Mouse (Mus musculus): ENCODE measurements around the gene Plod2. TPM values are rescaled to one million over a fixed set of nuclear protein-coding genes. Genes with fewer than 3 reads are reported as not detected.

Gene Plod2
- total and polyA plus RNA-seq, 3 experiments, result not detected

- no peak for DNase-seq (ENCODE audit: low read depth, low spot score)
- Histone ChIP-seq H3K9me3 (replicated peaks; ENCODE audit: insufficient read depth, low read length) (no peaks in the 10 kb centered on the region), H3K9ac (ENCODE audit: control insufficient read depth, low read depth, low read length, poor library complexity, severe bottlenecking) (no peak overlapping the region), H3K36me3 (ENCODE audit: control insufficient read depth in 1 of 2, insufficient read depth in 2 of 2, low read length in 2 of 2) (no peaks in the 10 kb centered on the region), H3K79me2 (ENCODE audit: control insufficient read depth, insufficient read depth, low read length, poor library complexity) (no peaks in the 10 kb centered on the region), H3K27me3 (ENCODE audit: control insufficient read depth in 1 of 2, insufficient read depth in 2 of 2, low read length in 2 of 2) (peaks cover 2% of the 10 kb centered on the region in 2 experiments; a peak in 1 of 4 replicates), H3K27ac (ENCODE audit: control insufficient read depth, low read depth, low read length) (no peak overlapping the region), H3K4me3 (ENCODE audit: control insufficient read depth in 1 of 2, insufficient read depth in 1 of 2, low read depth in 2 of 2, low read length in 2 of 2) (no peak overlapping the region), H3K4me1 (ENCODE audit: control insufficient read depth in 1 of 2, insufficient read depth in 2 of 2, low read length in 2 of 2) (no peaks in the 10 kb centered on the region)
- TF ChIP-seq MYC (IDR thresholded peaks at IDR 0.05; ENCODE audit: low read depth, low read length), result no peak
Measured at GRCm38 (mm10) chr9:92589021-92589420, 47.0 kb downstream of the Plod2 start.

- H3K79me2 ChIP-seq (ENCODE audit: control insufficient read depth, insufficient read depth, low read length, poor library complexity), result no peaks in the 10 kb centered on the region
- H3K27me3 ChIP-seq (ENCODE audit: control insufficient read depth in 1 of 2, insufficient read depth in 2 of 2, low read length in 2 of 2), result peaks cover 2% of the 10 kb centered on the region in 2 experiments; a peak in 1 of 4 replicates
- no peak overlapping the region for H3K9ac ChIP-seq (ENCODE audit: control insufficient read depth, low read depth, low read length, poor library complexity, severe bottlenecking)
- no peaks in the 10 kb centered on the region for H3K9me3 ChIP-seq (replicated peaks; ENCODE audit: insufficient read depth, low read length)
- no peak for DNase-seq (ENCODE audit: low read depth, low spot score)
- TF ChIP-seq TCF12 (IDR thresholded peaks at IDR 0.05; ENCODE audit: low read depth, low read length) (no peak), ZNF384 (IDR thresholded peaks at IDR 0.05; ENCODE audit: low read depth, low read length) (no peak), USF2 (IDR thresholded peaks at IDR 0.05; ENCODE audit: borderline replicate concordance in 1 of 2, insufficient read depth in 1 of 2, low read depth in 1 of 2, low read length in 2 of 2) (no peak), ZKSCAN1 (IDR thresholded peaks at IDR 0.05; ENCODE audit: low read depth, low read length) (no peak), NRF1 (IDR thresholded peaks at IDR 0.05; ENCODE audit: insufficient read depth, low read depth, low read length, poor library complexity, severe bottlenecking) (no peak), CTCF (IDR thresholded peaks at IDR 0.05 in 2 of 3, conservative IDR thresholded peaks at IDR 0.05 in 1 of 3; ENCODE audit: control insufficient read depth in 1 of 3, insufficient read depth in 1 of 3, low read depth in 2 of 3, low read length in 3 of 3, poor library complexity in 1 of 3, severe bottlenecking in 1 of 3) (no peak), MXI1 (IDR thresholded peaks at IDR 0.05; ENCODE audit: low read depth, low read length) (no peak), POLR2AphosphoS2 (IDR thresholded peaks at IDR 0.05; ENCODE audit: low read length) (no peak), TAL1 (IDR thresholded peaks at IDR 0.05; ENCODE audit: low read length) (no peak), UBTF (IDR thresholded peaks at IDR 0.05; ENCODE audit: borderline replicate concordance, insufficient read depth, low read depth, low read length) (no peak), JUND (IDR thresholded peaks at IDR 0.05; ENCODE audit: low read depth, low read length) (no peak), POLR2AphosphoS5 (IDR thresholded peaks at IDR 0.05; ENCODE audit: borderline replicate concordance, low read depth, low read length) (no peak)
- H3K4me3 ChIP-seq (ENCODE audit: control insufficient read depth in 1 of 2, insufficient read depth in 1 of 2, low read depth in 2 of 2, low read length in 2 of 2), result no peak overlapping the region
- no peak overlapping the region for H3K27ac ChIP-seq (ENCODE audit: control insufficient read depth, low read depth, low read length)
- no peaks in the 10 kb centered on the region for H3K36me3 ChIP-seq (ENCODE audit: control insufficient read depth in 1 of 2, insufficient read depth in 2 of 2, low read length in 2 of 2)
- no peaks in the 10 kb centered on the region for H3K4me1 ChIP-seq (ENCODE audit: control insufficient read depth in 1 of 2, insufficient read depth in 2 of 2, low read length in 2 of 2)
Measured at GRCm38 (mm10) chr9:92591482-92591881, 49.5 kb downstream of the Plod2 start.

- no peaks in the 10 kb centered on the region for H3K4me1 ChIP-seq (ENCODE audit: control insufficient read depth in 1 of 2, insufficient read depth in 2 of 2, low read length in 2 of 2)
- no peaks in the 10 kb centered on the region for H3K79me2 ChIP-seq (ENCODE audit: control insufficient read depth, insufficient read depth, low read length, poor library complexity)
- H3K27ac ChIP-seq (ENCODE audit: control insufficient read depth, low read depth, low read length), result no peak overlapping the region
- no peak overlapping the region for H3K9ac ChIP-seq (ENCODE audit: control insufficient read depth, low read depth, low read length, poor library complexity, severe bottlenecking)
- H3K27me3 ChIP-seq (ENCODE audit: control insufficient read depth in 1 of 2, insufficient read depth in 2 of 2, low read length in 2 of 2), result peaks cover 2% of the 10 kb centered on the region in 2 experiments; a peak in 1 of 4 replicates
- DNase-seq (ENCODE audit: low read depth, low spot score), result no peak
- H3K36me3 ChIP-seq (ENCODE audit: control insufficient read depth in 1 of 2, insufficient read depth in 2 of 2, low read length in 2 of 2), result no peaks in the 10 kb centered on the region
- H3K9me3 ChIP-seq (replicated peaks; ENCODE audit: insufficient read depth, low read length), result no peaks in the 10 kb centered on the region
- H3K4me3 ChIP-seq (ENCODE audit: control insufficient read depth in 1 of 2, insufficient read depth in 1 of 2, low read depth in 2 of 2, low read length in 2 of 2), result no peak overlapping the region
- TF ChIP-seq E2F4 (IDR thresholded peaks at IDR 0.05; ENCODE audit: borderline replicate concordance, low read depth, low read length) (no peak), EP300 (IDR thresholded peaks at IDR 0.05; ENCODE audit: low read depth in 1 of 2, low read length in 2 of 2) (no peak), CHD2 (IDR thresholded peaks at IDR 0.05; ENCODE audit: low read length) (no peak), ZC3H11A (IDR thresholded peaks at IDR 0.05; ENCODE audit: low read depth, low read length) (no peak), MAX (IDR thresholded peaks at IDR 0.05; ENCODE audit: low read length) (no peak), NELFE (IDR thresholded peaks at IDR 0.05; ENCODE audit: low read depth, low read length) (no peak), RAD21 (IDR thresholded peaks at IDR 0.05; ENCODE audit: low read depth, low read length) (no peak)
Measured at GRCm38 (mm10) chr9:92592757-92593156, 50.7 kb downstream of the Plod2 start.
